Mouse (Mus musculus): Measurements from ENCODE around the gene Arhgap33.

The Arhgap33 gene

GRCm38 (mm10) chr7:30534633-30535577 is at the start of gene Arhgap33:
Gene Arhgap33 (minus strand): TSS chr7:30535060.
- DNase-seq (ENCODE audit: low read depth, low spot score) = peak; percentile 99

- no peak for DNase-seq (ENCODE audit: low read depth, low spot score)
Measured at GRCm38 (mm10) chr7:30584339-30584738, 49.5 kb upstream of the Arhgap33 start.

GRCm38 (mm10) chr7:30581547-30581946 is 46.7 kb upstream of the Arhgap33 start:
- DNase-seq (ENCODE audit: low read depth, low spot score) = no peak

- no peak for DNase-seq (ENCODE audit: low read depth, low spot score)
Measured at GRCm38 (mm10) chr7:30579950-30580349, 45.1 kb upstream of the Arhgap33 start.

GRCm38 (mm10) chr7:30572969-30573368 is 38.1 kb upstream of the Arhgap33 start:
- DNase-seq (ENCODE audit: low read depth, low spot score) = no peak

- no peak for DNase-seq (ENCODE audit: low read depth, low spot score)
Measured at GRCm38 (mm10) chr7:30572389-30572788, 37.5 kb upstream of the Arhgap33 start.

- no peak for DNase-seq (ENCODE audit: low read depth, low spot score)
Measured at GRCm38 (mm10) chr7:30567555-30567954, 32.7 kb upstream of the Arhgap33 start.

- no peak for DNase-seq (ENCODE audit: low read depth, low spot score)
Measured at GRCm38 (mm10) chr7:30566033-30566432, 31.2 kb upstream of the Arhgap33 start.

GRCm38 (mm10) chr7:30564970-30565571 is 30.2 kb upstream of the Arhgap33 start, which contains the start of gene Igflr1:
Gene Igflr1 (plus strand): TSS chr7:30565427.
- no peak for DNase-seq (ENCODE audit: low read depth, low spot score)

- DNase-seq (ENCODE audit: low read depth, low spot score) = no peak
Measured at GRCm38 (mm10) chr7:30563906-30564280, 29.0 kb upstream of the Arhgap33 start.

- DNase-seq (ENCODE audit: low read depth, low spot score) = peak; percentile 98
Measured at GRCm38 (mm10) chr7:30563117-30563905, 28.5 kb upstream of the Arhgap33 start, which contains the start of the genes U2af1l4, Gm49396 and Psenen. Gene U2af1l4 (plus strand): TSS chr7:30563301. Gene Gm49396 (plus strand): TSS chr7:30563344. Gene Psenen (minus strand): TSS chr7:30563627.

- no peak for DNase-seq (ENCODE audit: low read depth, low spot score)
Measured at GRCm38 (mm10) chr7:30562526-30563116, 27.8 kb upstream of the Arhgap33 start.

GRCm38 (mm10) chr7:30560296-30560695 is 25.4 kb upstream of the Arhgap33 start:
- DNase-seq (ENCODE audit: low read depth, low spot score) = no peak

GRCm38 (mm10) chr7:30559443-30559954 is 24.6 kb upstream of the Arhgap33 start, which contains the start of gene Lin37:
Gene Lin37 (minus strand): TSS chr7:30559838.
- DNase-seq (ENCODE audit: low read depth, low spot score) = peak; percentile 93

- no peak for DNase-seq (ENCODE audit: low read depth, low spot score)
Measured at GRCm38 (mm10) chr7:30558656-30559442, 24.0 kb upstream of the Arhgap33 start.

GRCm38 (mm10) chr7:30557901-30558514 is 23.1 kb upstream of the Arhgap33 start:
- no peak for DNase-seq (ENCODE audit: low read depth, low spot score)

- DNase-seq (ENCODE audit: low read depth, low spot score) = no peak
Measured at GRCm38 (mm10) chr7:30556894-30557536, 22.2 kb upstream of the Arhgap33 start.

GRCm38 (mm10) chr7:30553810-30554584 is 19.1 kb upstream of the Arhgap33 start:
- no peak for DNase-seq (ENCODE audit: low read depth, low spot score)
